Mouse (Mus musculus): ENCODE measurements at regions not wholly inside any gene's neighbourhood (a gene's known extent, or its start where the extent isn't known, plus 50 kb on each side); places are given as distances from the start of the nearest gene placed in this dataset.
A peak's percentile ranks its signal among the peaks of the same experiment; 100 is the strongest.

DNA sequence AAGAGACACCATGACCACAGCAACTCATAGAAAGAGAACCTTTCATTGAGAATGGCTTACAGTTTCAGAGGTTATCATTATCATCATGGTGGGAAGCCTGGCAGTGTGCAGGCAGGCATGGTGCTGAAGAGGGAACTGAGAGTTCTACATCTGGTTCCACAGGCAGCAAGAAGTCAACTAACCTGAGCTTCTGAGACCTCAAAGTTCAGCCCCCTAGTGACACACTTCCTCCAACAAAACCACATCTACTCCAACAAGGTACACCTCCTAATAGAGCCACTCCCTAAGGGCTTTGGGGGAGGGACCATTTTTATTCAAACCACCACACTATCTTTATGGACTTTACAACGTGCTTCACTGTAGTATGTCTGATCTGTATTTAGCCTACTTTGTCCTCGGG lies 67.8 kb upstream of the Thy1 start:
- Histone ChIP-seq H3K4me2 (ENCODE audit: low read depth, low read length) (no peak overlapping the region), H3K27me3 (ENCODE audit: insufficient read depth, low read length) (no peaks in the 10 kb centered on the region), H3K9me3 (ENCODE audit: low read length) (no peaks in the 10 kb centered on the region), H3K4me1 (ENCODE audit: insufficient read depth, low read length) (peaks cover 6% of the 10 kb centered on the region), H3K27ac (no peak overlapping the region), H3K36me3 (ENCODE audit: insufficient read depth, low read length) (no peaks in the 10 kb centered on the region), H3K4me3 (ENCODE audit: low read length) (no peak overlapping the region), H3K9ac (replicated peaks; ENCODE audit: low read length) (no peak overlapping the region)
- ATAC-seq (no peak), DNase-seq (ENCODE audit: low spot score) (no peak)
- WGBS, result 63% methylated on average over 2 of the region's 2 CpGs
- TF ChIP-seq CTCF (IDR thresholded peaks at IDR 0.05; ENCODE audit: low read depth), result no peak

DNA sequence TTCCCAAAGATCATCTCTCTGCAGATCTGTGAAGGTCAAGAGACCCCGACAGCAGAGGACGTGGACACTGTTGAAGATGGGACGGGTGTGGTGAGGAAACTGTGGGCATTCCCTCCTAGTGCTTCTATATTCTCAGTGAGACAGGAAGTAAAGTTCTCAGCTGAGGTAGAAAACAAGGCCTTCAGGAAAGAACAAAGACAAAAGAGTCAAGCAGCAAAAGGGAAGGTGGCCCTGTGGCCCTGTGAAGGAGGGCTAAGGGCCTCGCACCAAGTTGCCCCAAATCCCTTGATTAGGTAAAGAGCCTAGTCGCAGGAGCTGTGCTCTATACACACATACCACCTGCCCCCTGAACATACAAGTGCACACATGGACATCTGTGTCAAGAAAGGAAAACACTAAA lies 66.8 kb upstream of the Thy1 start:
- WGBS, result 90% methylated on average over 5 of the region's 5 CpGs
- Histone ChIP-seq H3K4me2 (ENCODE audit: low read depth, low read length) (no peak overlapping the region), H3K4me1 (ENCODE audit: insufficient read depth, low read length) (no peaks in the 10 kb centered on the region), H3K27ac (no peak overlapping the region), H3K9ac (replicated peaks; ENCODE audit: low read length) (no peak overlapping the region), H3K4me3 (ENCODE audit: low read length) (no peak overlapping the region), H3K9me3 (ENCODE audit: low read length) (no peaks in the 10 kb centered on the region), H3K27me3 (ENCODE audit: insufficient read depth, low read length) (no peaks in the 10 kb centered on the region), H3K36me3 (ENCODE audit: insufficient read depth, low read length) (no peaks in the 10 kb centered on the region)
- DNase-seq (ENCODE audit: low spot score) (no peak), ATAC-seq (no peak)
- TF ChIP-seq CTCF (IDR thresholded peaks at IDR 0.05; ENCODE audit: low read depth), result no peak

DNA sequence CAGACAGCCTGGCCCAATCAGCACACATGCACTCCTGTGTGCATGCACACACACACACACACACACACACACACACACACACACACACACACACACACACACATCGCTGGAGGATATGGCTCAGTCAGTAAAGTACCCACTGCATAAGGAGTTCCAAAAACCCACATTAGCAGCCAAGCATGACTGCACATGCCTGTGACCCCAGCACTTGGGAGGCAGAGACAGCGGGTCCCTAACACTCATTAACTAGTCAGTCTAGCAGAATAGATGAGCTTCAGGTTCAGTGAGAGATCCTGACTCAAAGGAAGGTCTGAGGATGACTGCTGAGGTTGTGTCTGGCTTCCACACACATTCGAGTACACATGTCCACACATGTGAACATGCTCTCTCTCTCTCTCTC lies 65.4 kb upstream of the Thy1 start:
- TF ChIP-seq CTCF (IDR thresholded peaks at IDR 0.05; ENCODE audit: low read depth), result no peak
- no peaks in the 10 kb centered on the region for H3K36me3 ChIP-seq (ENCODE audit: insufficient read depth, low read length)
- no peak for ATAC-seq
- no peak overlapping the region for H3K4me3 ChIP-seq (ENCODE audit: low read length)
- H3K4me2 ChIP-seq (ENCODE audit: low read depth, low read length), result no peak overlapping the region
- no peak overlapping the region for H3K9ac ChIP-seq (replicated peaks; ENCODE audit: low read length)
- 72% methylated on average over 3 of the region's 3 CpGs for WGBS
- no peak overlapping the region for H3K27ac ChIP-seq
- no peaks in the 10 kb centered on the region for H3K4me1 ChIP-seq (ENCODE audit: insufficient read depth, low read length)
- DNase-seq (ENCODE audit: low spot score), result no peak
- no peaks in the 10 kb centered on the region for H3K27me3 ChIP-seq (ENCODE audit: insufficient read depth, low read length)
- H3K9me3 ChIP-seq (ENCODE audit: low read length), result no peaks in the 10 kb centered on the region

DNA sequence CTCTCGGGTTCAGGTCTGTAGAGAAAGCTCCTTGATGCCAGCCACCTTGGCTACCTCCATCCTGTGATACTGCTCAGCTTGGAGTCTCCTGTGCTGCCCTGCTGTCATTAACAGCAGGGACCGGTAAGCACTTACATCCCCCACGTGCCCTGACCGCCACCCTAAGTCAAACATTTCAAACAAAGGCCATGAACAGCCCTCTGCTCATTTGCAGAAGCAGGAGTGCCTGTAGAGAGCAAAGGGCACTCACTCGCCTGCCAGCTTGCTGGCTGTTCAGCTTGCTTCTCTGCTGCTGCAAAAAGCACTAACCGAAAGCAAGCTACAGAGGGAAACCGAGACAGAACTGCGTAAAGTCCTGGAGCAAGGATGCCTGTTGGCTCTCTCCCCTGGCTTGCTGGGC lies 61.8 kb upstream of the Thy1 start:
- no peak overlapping the region for H3K27ac ChIP-seq
- WGBS, result 36% methylated on average over 8 of the region's 8 CpGs
- no peak overlapping the region for H3K4me2 ChIP-seq (ENCODE audit: low read depth, low read length)
- no peak overlapping the region for H3K4me3 ChIP-seq (ENCODE audit: low read length)
- no peaks in the 10 kb centered on the region for H3K36me3 ChIP-seq (ENCODE audit: insufficient read depth, low read length)
- H3K9ac ChIP-seq (replicated peaks; ENCODE audit: low read length), result no peak overlapping the region
- ATAC-seq (no peak), DNase-seq (ENCODE audit: low spot score) (no peak)
- TF ChIP-seq CTCF (IDR thresholded peaks at IDR 0.05; ENCODE audit: low read depth), result no peak
- H3K27me3 ChIP-seq (ENCODE audit: insufficient read depth, low read length), result no peaks in the 10 kb centered on the region
- no peaks in the 10 kb centered on the region for H3K4me1 ChIP-seq (ENCODE audit: insufficient read depth, low read length)
- no peaks in the 10 kb centered on the region for H3K9me3 ChIP-seq (ENCODE audit: low read length)

DNA sequence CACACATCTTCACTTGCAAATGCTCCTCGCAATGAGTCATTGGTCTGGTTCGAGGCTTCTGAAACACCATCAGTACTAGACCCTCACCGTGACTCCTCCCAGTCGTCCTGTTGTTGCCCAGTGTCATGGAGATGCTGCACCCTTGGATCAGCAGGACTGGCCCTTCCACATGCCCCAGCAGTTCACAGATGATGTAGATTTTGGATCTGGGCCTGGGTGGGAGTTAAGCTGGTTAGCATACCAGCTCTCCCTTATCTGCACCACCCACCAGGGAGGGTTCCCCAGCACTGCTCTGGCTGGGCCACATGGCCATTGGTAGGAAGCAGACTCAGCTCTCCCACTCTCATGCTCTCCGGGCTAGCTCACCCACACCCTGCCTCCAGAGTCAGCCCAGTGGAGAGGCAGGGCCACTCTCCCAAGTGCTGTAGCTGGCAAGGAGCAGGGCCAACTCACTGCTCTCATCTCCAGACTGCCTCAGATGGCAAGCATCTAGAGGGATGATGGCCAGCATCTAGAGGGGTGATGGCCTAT lies 60.8 kb upstream of the Thy1 start:
- Histone ChIP-seq H3K4me1 (ENCODE audit: insufficient read depth, low read length) (no peaks in the 10 kb centered on the region), H3K4me3 (ENCODE audit: low read length) (no peak overlapping the region)
- ATAC-seq, result no peak

DNA sequence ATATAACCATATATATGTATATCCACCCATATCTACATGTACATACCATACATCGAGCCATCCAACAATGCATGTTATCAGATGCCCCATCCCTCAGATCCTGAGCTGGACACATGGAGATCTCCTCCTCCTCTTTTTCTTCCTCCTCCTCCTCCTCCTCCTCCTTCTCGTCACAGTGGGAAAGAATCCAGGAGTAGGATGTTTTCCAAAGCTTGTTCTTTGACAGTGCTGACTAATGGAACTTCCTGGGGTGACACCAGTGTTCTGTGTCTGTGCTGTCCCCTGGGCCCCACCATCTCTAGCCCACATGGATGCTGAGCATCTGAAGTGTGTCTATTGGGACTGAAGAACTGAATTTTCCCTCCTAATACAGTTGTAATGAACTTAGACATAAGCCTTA lies 60.0 kb upstream of the Thy1 start:
- no peaks in the 10 kb centered on the region for H3K9me3 ChIP-seq (ENCODE audit: low read length)
- no peaks in the 10 kb centered on the region for H3K4me1 ChIP-seq (ENCODE audit: insufficient read depth, low read length)
- no peak overlapping the region for H3K27ac ChIP-seq
- DNase-seq (ENCODE audit: low spot score) (no peak), ATAC-seq (no peak)
- H3K27me3 ChIP-seq (ENCODE audit: insufficient read depth, low read length), result no peaks in the 10 kb centered on the region
- WGBS, result 54% methylated on average over 2 of the region's 2 CpGs
- no peaks in the 10 kb centered on the region for H3K36me3 ChIP-seq (ENCODE audit: insufficient read depth, low read length)
- H3K4me2 ChIP-seq (ENCODE audit: low read depth, low read length), result no peak overlapping the region
- no peak overlapping the region for H3K4me3 ChIP-seq (ENCODE audit: low read length)
- H3K9ac ChIP-seq (replicated peaks; ENCODE audit: low read length), result no peak overlapping the region
- TF ChIP-seq CTCF (IDR thresholded peaks at IDR 0.05; ENCODE audit: low read depth), result no peak

More for the DNA sequence above, 60.8 kb upstream of the Thy1 start:
- Histone ChIP-seq H3K36me3 (ENCODE audit: insufficient read depth, low read length) (no peaks in the 10 kb centered on the region), H3K27ac (no peak overlapping the region), H3K9ac (replicated peaks; ENCODE audit: low read length) (no peak overlapping the region), H3K4me2 (ENCODE audit: low read depth, low read length) (no peak overlapping the region), H3K9me3 (ENCODE audit: low read length) (no peaks in the 10 kb centered on the region), H3K27me3 (ENCODE audit: insufficient read depth, low read length) (no peaks in the 10 kb centered on the region)
- DNase-seq (ENCODE audit: low spot score), result no peak
- TF ChIP-seq CTCF (IDR thresholded peaks at IDR 0.05; ENCODE audit: low read depth), result no peak
- WGBS, result 64% methylated on average over 5 of the region's 5 CpGs

DNA sequence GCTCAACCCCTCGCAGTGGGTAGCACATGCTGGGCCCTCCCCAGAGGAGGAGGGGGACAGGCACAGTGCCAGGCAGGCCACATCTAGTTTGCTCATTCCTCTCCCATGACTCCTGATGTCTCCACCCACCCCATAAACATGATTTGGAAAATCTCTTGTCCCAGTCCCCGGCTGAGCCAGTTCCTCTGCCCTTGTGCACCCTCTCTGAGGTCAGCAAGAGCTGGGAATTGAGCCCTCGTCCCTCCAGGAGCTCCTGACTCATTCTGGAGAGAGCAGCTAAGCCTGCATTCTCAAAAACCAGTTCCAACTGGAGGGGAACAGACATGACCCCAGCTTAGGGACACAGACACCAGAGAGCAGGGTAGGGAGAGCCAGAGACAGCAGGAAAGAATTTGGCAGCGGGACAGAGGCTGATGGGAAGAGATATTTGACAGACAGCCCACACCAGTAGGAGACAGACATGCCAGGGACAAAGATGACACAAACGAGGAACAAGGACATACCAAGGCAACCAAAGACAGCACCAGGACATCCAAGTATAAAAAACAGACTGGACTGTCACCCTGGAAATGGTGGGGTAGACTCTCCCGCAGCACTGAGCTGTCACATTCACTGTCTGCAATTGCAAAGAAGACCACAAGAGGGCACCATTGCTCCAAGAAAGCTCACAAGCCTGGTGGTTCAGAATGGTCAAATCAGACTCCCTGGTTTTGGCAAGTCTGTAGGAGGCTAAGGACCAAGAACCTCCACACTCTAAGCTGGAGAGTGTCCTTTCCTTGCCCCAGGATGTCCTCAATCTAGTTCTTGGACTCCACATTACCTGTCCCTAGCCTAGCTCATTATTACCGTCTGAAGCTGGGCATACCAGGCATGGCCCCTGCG lies 58.8 kb upstream of the Thy1 start:
- Histone ChIP-seq H3K9me3 (ENCODE audit: low read length) (no peaks in the 10 kb centered on the region), H3K27me3 (ENCODE audit: insufficient read depth, low read length) (no peaks in the 10 kb centered on the region), H3K4me2 (ENCODE audit: low read depth, low read length) (no peak overlapping the region), H3K27ac (no peak overlapping the region), H3K4me3 (ENCODE audit: low read length) (no peak overlapping the region), H3K4me1 (ENCODE audit: insufficient read depth, low read length) (0 out of 2 replicates have a peak, but pooled peaks cover 3% of the 10 kb centered on the region), H3K9ac (replicated peaks; ENCODE audit: low read length) (no peak overlapping the region), H3K36me3 (ENCODE audit: insufficient read depth, low read length) (no peaks in the 10 kb centered on the region)
- 35% methylated on average over 8 of the region's 8 CpGs for WGBS
- ATAC-seq, result peak; percentile 83
- peak; percentile 93 for DNase-seq (ENCODE audit: low spot score)
- TF ChIP-seq CTCF (IDR thresholded peaks at IDR 0.05; ENCODE audit: low read depth), result peak; percentile 99

Data from hindbrain, postnatal 0 days (tissue).